Mouse (Mus musculus) erythroid progenitor cell, adult 5-6 weeks (primary cell): Measurements from ENCODE around the gene Yeats4. TPM values are rescaled to one million over a fixed set of nuclear protein-coding genes. Genes with fewer than 3 reads are reported as not detected.
A peak's percentile ranks its signal among the peaks of the same experiment; 100 is the strongest.

Experiments
- ATAC-seq: replicated peaks from 2 replicates; pipeline ENCODE4 v1.8.0; 2016; ENCODE audit warnings: moderate number of reproducible peaks, mild to moderate bottlenecking, moderate TSS enrichment, inconsistent platforms; ENCODE audit not compliant: poor library complexity, low FRiP score, severe bottlenecking
- total RNA-seq, 2 experiments: library from RNA; stranded (forward) in 1 of 2; stranded (reverse) in 1 of 2; fragments of 150-400 nt in 1 of 2; fragments of 186-747, 209-891 nt in 1 of 2; gene quantifications; 2 replicates each; pipeline versions ENCODE4 v1.2.3 to v1.2.4; 2015 to 2017; ENCODE audit warnings: low replicate concordance in 2 of 2

Yeats4 gene
- total RNA-seq, 2 experiments from 2014 or later: 57.3 to 65.8 TPM

DNA sequence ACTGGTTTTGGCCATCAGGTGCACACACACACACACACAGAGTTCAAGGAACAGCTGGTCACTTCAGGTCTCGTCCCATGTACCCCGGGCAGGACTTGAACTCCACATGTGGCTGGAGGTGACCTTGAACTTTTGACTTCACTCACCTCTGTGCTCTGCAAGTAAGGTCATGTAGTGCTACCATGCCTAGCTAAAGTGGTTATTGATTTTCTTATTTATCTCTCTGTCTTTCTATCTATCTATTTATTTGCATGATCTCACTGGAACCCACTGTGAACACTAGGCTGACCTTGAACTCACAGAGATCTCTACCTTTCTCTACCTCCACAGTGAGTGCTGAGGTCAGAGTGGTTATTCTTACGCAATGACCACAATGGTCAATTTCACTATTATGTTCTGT is 18.2 kb downstream of the Yeats4 start:
- no peak for ATAC-seq

DNA sequence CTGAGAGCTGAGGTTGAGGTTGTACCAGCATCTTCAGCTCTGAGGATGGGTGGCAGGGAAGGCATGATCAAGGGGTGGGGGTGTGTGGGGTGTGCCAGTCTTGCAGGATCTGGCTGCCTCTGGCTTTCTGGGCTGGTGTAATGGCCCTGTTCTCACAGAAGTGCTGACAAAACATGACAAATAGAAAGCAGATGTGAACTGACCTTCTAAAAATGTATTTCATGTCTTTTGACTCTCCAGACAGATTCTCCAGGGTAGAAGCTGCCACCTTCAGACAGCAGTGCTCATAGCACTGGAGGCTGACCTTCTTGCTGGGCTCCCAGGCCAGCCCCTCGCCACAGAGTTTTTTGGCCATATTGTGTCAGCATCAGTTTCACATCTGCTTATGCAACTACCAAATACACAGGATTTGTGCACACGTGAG is 20.7 kb downstream of the Yeats4 start:
- no peak for ATAC-seq

DNA sequence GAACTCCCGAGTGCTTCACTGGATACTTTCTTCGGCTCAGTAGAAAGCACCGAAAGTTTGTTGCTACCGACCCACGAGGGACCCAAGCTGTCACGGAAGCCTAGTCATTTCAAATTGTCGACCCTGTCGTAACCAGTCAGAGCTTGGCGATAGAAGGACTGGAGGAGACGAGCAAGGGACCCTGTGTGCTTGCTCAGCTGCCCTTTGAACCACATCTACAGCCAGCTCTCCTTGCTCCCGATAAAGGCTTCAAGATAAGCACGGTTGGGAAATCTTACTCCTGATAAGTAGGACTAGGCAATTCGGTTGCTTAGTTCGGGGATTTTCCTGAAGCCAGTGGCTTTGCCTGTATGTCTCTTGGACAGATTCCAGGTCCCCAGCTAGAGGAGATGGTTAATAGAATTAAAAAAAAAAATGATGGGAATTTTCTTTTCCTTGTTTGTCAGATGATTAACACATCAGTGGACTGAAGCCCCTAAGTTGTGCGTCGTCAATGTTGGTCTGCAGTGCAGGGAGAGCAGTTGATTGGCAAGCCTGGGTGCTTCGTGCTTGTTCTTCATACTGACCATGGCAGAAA is 21.2 kb downstream of the Yeats4 start:
- no peak for ATAC-seq

DNA sequence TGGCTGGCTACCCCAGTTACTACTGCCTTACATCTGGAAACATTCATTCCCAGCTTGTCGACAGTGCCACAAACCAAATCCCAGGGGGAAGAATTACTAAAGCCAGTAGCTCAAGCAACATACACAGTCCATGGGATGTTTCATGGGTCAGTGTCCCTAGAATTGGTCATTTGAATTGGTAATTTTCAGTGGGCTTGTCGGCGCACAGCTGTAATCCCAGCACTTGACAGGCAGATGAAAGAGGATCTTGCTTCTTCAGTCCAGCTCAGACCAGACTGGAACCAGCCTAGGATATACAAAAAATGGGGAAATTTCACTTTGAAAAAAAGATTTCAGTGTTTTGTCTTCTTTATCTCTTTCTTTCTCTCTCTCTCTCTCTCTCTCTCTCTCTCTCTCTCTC is 24.6 kb downstream of the Yeats4 start:
- no peak for ATAC-seq

DNA sequence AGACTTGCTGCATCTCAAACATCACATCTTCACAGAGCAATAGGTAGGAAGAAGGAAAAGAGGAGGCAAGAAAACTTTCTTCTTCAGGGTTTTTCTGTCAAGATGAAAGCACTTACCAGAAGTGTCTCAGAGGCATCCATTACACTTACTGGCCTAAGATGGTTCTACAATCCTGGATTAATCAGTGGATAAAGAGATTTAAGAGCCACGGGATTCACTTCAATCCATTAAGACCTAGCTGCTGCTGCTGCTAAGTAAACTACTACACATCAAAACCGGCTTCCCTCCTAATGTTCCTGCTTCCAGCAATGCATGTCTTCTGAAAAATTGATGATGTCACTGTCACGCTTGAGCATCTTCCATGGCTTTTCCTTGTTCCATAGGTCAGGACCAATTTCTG is 27.6 kb downstream of the Yeats4 start:
- ATAC-seq: no peak

DNA sequence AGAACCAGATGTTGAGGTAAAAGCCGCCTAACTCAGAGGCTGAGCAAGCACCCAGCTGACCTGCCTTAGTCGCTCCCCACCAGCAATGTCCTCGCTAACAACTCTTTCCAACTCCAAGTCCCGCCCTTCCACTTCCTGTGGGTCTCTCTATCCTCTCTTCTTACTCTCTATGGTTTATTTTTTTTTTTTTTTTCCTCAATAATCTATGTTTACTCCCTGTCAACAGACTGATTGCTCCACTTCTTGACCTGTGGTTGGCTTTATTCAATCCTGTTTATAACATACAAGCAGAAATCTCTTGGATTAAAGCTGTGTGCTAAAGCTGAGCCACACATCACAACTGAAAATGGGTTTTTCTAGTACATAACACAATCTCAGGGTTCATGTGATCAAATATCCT is 28.6 kb downstream of the Yeats4 start:
- no peak for ATAC-seq

DNA sequence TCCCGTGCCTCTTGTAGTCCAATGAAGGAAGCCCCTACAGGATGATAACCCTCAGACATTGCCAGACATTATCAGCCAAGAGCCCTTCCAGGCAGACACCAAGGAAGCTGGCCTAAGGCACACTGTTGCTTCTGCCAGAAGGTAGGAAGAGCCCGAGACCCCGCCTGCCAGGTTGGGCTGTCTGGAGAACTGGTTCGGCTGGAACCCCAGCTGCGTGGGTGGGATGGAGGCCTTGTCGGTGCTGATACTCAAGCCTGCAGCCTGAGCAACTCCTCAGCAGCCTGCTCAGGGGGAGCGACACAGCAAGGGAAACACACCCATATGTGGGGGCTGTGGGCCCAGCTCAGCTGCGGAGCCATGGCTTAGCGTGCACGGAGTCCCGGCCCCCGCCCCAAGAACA is 29.3 kb downstream of the Yeats4 start:
- no peak for ATAC-seq

DNA sequence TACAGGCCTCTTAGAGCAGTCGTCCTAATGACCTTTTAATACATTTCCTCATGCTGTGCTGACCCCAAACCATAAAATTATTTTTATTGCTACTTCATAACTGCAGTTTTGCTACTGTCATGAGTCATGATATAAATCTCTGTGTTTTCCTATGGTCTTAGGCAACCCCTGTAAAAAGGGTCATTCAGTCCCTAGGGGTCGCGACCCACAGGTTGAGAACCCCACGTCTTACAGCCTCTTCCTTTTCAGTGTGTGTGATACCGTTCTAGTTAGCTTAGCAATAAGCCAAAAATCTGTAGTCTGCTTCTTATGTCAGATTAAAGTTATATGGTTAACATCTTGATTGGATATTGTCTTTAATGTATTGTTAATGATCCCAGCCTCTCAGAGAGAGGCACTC is 30.9 kb downstream of the Yeats4 start:
- ATAC-seq: no peak

DNA sequence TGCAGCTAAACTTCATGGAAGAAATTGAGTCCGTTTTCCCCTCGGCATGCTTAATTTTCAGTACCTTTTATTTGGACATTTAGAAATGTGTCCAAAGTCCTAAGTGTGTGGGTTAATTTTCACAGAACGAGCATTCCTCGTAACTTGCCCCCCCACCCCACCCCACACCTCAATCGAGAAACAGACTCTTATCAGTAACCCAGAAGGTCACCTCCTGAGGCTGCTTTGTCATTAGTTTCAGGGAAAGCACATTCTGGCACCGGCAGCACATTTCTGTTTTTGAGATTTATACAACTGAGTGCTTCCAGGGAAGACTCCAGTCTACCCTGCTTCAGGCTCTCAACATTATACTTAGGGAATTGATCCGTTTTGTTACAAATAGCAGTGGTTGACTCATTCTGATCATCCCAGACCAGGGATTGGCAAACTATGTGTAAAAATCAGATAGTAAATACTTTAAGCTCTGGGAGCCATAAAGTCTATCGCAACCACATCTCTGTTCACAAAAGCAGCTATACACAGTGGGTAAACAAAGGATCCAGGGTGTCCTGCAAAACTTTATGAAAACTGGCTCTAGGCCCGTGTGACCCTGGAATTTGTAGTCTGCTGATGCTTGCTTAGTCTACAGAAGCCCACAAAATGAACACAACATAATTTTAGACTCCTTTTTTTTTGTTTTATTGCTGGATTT is 38.8 kb downstream of the Yeats4 start:
- no peak for ATAC-seq

DNA sequence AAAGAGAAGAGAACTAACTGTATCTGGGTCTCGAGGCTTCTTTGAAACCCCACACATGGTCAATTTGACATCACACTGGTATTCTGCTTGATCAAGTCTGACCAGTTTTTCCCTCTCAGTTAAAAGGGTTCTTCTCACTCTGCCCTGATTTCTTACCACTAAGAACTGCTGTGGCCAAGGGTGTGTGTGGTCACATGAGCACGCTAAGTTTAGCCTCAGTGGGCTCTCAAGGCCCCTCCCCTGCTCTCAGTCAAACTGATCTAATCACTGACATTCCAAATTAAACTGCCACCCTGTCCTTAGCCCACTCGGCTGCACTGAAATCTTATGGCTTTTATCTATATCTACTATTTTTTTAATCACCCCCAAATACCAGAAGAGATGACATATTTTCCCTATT is 43.2 kb downstream of the Yeats4 start:
- no peak for ATAC-seq

DNA sequence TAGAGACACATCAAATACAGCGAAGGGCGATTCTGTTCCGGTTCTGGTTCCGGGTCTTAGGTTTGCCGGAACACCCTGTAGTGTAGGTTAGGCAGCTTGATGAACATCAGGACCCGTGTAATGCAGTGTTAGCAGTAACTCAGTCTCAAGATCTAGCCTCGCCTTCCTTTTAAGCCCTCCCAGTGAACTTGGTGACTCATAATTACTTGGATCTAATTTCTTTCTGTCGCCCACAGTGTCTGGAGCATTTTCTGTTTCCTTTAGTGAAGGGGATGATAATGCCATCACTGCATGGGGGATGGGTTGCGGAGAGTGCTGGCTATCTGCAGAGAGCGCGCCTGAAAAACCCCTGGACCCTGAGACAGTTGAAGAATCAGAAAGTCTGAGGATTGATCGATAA is 49.7 kb downstream of the Yeats4 start:
- no peak for ATAC-seq

DNA sequence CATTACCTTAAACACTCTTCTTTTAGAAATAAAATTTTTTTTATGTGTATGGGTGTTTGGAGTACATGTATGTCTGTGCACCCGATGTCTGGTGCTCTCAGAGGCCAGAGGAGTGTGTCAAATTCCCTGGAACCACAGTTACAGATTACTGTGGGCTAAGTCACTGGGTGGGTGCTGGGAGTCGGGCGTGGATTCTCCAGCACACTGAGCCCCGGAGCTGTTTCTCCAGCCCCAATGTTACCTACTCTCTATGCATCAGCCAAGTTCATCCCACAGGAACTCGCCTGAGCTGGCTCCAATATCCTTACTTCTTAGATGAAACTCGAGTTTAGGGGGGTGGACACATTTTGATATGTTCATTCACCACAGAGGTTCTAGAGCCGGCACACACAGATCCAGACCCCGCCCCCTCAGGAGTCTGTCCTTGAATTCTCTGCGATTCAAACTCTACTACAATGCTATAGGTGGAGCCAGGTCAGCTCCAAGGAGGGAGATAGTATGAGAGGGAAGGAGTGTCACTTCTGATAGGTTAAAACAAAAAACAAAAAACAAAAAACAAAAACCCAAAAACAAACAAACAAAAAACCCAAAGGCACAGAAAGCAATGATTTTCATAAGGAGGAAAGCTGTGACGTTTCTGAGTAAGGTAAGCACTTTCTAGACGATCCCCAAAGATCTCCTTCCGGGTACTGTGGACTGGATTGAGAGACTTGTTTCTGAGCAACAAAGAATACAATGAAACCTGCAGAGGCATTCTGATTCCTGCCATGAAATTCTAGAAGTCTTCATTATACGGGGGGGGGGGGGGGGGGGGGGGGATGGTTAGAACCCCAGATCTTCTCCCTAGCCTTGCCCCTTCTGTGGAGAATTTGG is 50.5 kb downstream of the Yeats4 start:
- ATAC-seq: peak; percentile 43; the same call in 1 of the 2 replicates

DNA sequence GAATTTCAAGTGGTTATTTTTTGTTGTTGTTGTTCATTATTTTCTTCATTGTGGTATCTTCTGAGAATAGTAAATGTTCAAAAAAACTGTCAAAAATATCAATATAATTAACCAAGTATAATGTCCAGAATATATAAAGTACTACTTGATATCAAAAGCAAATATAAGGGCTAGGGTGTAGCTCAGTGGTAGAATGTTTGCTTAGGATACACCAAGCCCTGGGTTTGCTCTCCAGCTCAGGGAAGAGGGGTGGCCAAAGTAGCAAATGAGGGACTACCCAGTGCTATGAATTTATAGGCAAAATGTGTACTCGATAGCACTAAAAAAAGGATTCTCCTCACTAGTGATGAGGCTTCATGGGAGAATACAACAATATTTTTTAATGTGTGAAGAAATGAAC is 51.2 kb downstream of the Yeats4 start:
- no peak for ATAC-seq

DNA sequence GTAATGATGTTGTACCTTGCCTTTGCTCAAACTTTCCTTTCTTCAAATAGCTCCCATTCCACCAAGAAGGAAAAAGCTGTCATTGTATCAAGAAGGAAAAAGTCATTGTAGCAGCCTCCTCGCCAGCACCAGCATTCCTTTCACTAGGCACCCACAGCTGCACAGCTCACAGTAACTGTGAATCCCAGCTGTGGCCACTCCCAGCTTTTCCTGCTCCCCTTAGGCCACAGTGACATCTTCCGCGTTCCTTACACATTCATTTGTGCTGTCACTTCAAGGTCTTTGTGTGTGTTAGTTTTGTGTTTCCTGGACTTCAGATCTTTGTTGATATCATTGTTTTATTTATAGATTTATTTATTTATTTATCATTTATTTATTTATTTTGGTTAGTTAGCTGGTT is 52.2 kb downstream of the Yeats4 start:
- no peak for ATAC-seq

DNA sequence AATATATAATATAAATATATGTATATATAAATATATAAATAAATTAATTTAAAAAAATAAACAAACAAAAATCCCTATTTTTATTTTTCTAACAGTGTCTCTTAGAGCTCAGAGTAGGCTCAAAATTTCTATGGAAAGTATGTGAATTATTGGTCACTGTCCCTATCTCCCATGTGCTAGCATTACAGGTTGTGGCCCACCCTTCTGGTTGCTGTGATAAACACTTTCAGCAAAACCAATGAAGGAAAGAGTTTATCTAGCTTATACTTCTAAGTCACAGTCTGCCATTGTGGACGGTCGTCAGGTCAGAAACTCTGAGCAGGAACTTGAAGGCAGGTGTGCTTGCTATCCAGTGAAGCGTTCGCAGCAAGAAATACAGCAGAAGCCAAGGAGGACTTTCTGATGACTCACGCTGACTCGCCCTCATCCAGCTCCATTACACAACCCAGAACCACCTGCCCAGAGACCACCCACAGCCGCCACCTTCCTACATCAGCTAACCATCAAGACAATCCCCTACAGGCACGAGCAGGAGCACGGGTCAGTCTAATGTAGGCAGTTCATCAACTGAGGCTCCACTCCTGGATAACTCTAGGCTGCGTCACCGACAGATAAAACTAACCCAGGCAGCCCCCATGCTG is 57.4 kb downstream of the Yeats4 start:
- ATAC-seq: peak; percentile 98

Other genes with a start within 250 kb of the Yeats4 start
- not detected in 2 replicates for gene Best3, start 238.2 kb downstream of the Yeats4 start, total RNA-seq (2015; ENCODE audit: low replicate concordance)
- gene Best3, start 238.2 kb downstream of the Yeats4 start, total RNA-seq (2017; ENCODE audit: low replicate concordance): not detected in 2 replicates
- gene Lrrc10, start 179.2 kb downstream of the Yeats4 start, total RNA-seq (2015; ENCODE audit: low replicate concordance): not detected in 2 replicates
- not detected in 2 replicates for gene Lrrc10, start 179.2 kb downstream of the Yeats4 start, total RNA-seq (2017; ENCODE audit: low replicate concordance)
- 135 and 172 TPM in 2 replicates for gene Cct2, start 160.7 kb downstream of the Yeats4 start, total RNA-seq (2015; ENCODE audit: low replicate concordance)
- 87.1 and 93.3 TPM in 2 replicates for gene Cct2, start 160.7 kb downstream of the Yeats4 start, total RNA-seq (2017; ENCODE audit: low replicate concordance)
- gene Frs2, start 76.0 kb downstream of the Yeats4 start, total RNA-seq (2015; ENCODE audit: low replicate concordance): 32.1 and 44.4 TPM in 2 replicates
- 15.1 and 25.8 TPM in 2 replicates for gene Frs2, start 76.0 kb downstream of the Yeats4 start, total RNA-seq (2017; ENCODE audit: low replicate concordance)
- gene 9530003J23Rik, start 14.2 kb upstream of the Yeats4 start, total RNA-seq (2015; ENCODE audit: low replicate concordance): not detected in 2 replicates
- not detected in 2 replicates for gene 9530003J23Rik, start 14.2 kb upstream of the Yeats4 start, total RNA-seq (2017; ENCODE audit: low replicate concordance)
- 1,587 and 1,837 TPM in 2 replicates for gene Lyz2, start 57.8 kb upstream of the Yeats4 start, total RNA-seq (2015; ENCODE audit: low replicate concordance)
- gene Lyz2, start 57.8 kb upstream of the Yeats4 start, total RNA-seq (2017; ENCODE audit: low replicate concordance): 739 and 760 TPM in 2 replicates
- gene Lyz1, start 68.4 kb upstream of the Yeats4 start, total RNA-seq (2015; ENCODE audit: low replicate concordance): not detected in 2 replicates
- gene Lyz1, start 68.4 kb upstream of the Yeats4 start, total RNA-seq (2017; ENCODE audit: low replicate concordance): not detected in 2 replicates
- 60.5 and 79.2 TPM in 2 replicates for gene Cpsf6, start 155.5 kb upstream of the Yeats4 start, total RNA-seq (2015; ENCODE audit: low replicate concordance)
- gene Cpsf6, start 155.5 kb upstream of the Yeats4 start, total RNA-seq (2017; ENCODE audit: low replicate concordance): 83.6 and 119 TPM in 2 replicates